Mouse (Mus musculus) right cerebral cortex, adult 18-20 months (tissue): ENCODE measurements around the gene Kcnv2.

ENCODE experiments used
- DNase-seq: peaks from one replicate; pipeline ENCODE4 v3.0.0; 2022; ENCODE audit warnings: mixed read lengths

Gene Kcnv2

DNA sequence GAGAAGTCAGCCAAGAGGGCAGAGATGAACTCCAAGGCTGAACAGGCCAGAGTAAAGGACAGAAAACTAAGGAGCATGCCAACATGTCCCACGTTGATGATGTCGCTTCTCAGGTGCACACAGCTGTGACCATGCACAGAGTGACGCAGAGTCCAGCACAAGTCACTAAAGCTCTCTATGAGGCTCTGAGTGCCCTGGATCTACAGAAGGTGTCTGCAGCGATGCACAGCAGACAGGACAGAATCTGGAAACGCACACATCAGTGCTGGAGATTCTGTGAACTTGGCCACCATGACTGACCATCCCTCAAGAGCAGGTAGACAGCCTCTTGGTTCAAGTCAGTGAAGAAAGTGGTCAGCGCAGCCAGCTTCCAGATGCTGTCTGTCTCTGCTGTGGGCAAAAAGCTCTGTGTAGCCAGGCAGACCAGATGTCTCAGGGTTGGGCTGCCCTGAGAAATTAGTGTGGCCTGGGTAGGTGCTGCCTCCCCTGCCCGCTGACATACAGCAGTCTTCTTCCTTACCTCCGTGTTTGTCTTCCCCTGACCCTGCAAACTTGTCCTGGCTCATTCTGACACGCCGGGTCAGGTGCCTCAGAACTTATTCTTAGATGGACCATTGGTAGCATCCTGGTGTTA is 43.8 kb downstream of the Kcnv2 start:
- DNase-seq = no peak

DNA sequence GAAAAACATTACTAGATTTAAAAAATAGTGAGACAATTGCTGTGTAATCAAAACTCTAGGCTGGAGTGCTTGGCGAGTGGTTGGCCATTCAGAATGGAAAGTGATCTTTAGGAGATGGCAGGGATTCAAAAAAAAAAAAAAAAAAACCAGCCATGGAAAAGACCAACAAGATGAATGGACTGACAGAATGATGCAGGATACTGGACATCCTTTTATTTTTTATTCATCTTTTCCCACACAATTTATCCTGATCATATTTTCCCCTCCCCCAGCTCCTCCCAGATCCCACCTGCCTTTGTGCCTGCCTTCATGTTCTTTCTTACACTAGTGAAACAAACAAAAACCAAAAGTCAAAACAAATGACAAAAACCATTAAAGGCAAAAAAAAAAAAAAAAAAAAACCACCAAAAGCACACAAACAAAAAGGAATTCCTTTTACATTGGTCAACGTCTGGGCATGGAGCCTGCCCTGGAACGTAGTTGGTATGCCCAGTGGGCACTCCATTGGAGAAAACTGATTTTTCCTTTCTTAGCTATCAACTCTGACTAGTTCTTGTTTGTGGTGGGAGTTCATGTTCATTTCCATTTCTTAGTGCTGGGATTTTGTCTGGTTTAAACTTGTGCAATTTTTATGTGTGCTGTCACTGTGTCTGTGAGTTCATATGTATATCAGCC is 47.2 kb downstream of the Kcnv2 start:
- DNase-seq = no peak

DNA sequence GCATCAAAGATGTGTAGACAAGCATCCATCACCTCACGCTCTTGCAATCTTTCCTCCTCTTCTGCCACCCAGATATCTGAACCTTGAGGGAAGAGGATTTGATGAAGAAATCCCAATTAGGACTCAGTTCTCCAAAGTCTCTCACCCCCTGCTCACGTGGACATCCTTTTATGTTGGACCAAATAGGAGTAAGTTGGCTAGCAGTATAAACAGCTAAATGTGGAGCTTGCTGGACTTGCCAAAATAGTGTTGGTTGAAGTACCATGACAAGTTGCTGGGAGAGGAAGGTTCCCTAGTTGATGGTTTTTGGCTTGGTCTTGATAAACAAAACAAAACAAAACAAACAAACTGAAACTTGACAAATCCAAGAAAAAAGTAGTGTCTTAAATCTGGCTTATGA is 47.8 kb downstream of the Kcnv2 start:
- no peak for DNase-seq

DNA sequence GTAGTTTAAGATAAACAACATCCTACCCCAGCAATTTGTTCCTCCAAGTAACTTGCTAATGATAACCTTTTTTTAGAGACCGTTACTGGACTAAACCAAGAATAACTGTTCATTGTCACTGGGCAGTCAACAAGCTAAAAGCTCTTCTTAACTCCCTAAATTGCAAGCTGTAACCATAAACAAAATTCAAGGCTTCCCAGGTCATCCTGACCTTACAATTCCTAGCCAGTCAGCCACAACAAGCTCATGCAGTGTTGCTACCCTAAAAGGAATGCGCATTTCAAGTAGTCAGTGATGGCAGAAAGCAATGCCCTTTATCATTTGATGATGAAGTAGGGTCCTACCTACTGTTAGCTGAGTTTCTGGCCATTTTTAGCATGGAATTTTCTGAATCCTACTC is 48.4 kb downstream of the Kcnv2 start:
- DNase-seq = no peak

DNA sequence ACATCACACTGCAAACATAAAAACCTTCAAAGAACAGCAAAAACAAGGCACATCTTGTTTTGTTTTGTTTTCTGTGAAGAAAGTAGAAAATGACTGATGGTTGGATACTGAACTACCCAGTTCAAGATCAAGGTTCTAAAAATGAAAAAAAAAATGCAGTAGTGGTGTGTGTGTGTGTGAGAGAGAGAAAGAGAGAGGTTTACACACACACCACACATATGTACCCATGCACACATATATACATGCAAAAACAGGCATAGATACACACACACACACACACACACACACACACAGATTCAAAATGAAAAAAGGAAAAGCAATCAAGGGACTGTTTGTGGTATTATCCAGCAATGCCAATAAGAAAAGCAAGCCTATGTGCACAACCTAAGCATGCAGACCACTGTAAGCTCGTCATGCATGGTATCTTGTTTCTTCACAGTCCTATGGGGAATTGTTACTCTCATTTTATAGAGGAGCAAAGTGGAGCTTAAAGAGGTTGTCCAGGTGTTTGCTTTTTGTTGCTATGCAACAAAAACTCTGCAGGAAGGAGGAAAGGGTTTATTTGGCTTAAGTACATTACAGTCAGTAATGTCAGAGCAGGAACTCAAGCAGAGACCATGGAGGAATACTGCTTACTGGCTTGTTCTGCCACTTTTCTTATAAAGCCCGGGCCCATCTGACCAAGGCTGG is 57.5 kb downstream of the Kcnv2 start:
- no peak for DNase-seq

DNA sequence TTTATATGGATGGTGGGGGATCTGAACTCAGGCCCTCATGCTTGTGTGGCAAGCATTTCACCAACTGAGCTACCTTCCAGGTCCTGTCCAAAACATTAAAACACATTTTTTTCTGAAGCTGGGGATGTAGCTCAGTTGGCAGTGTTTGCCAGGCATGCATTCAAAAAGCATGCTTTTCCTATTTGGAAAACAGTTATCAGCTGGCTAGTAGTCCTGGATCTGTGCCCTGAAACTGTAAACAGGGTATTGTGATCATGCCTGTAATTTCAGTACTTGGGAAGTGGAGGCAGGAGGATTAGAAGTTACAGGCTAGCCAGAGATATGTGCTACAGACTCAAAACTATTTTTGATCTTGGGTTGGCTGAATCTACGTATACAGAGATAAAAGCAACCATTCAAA is 59.7 kb downstream of the Kcnv2 start:
- DNase-seq = no peak

DNA sequence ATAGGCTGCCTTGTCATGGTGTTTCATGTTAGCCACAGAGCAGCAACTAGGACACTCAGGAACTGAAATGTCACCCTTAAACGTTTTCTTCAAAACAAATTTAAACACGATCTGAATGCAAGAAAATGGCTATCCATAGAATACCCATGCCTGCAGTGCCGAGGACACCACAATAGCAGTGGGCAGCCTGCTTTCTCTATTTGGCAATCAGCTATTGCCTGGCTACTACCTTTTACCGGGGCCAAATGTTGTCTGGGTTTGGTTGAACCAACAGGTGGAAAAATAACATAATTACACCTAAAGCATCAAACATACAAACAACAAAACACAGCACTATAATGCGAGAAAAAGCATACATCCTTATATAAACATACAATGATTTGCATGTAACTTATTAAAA is 60.9 kb downstream of the Kcnv2 start:
- DNase-seq = no peak

DNA sequence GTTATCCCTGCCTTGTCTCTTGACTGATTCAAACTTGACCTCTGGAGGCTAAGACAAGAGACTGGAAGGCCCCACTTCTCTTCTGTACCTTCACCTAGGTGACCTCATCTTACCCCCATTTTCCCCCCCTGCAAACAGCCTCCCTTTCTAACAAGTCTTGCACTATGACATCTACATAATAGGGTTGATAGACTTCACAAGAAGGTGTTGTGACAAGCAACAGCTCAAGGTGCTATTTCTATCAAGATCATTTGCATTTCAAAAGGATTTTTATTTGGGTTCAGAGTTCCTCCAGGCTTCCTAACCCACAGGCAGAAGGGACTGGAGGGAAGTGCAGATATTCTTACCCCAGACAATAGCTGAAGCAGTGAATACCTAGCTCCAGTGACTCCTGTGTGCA is 62.9 kb downstream of the Kcnv2 start:
- DNase-seq = no peak
